Mouse (Mus musculus) limb, embryonic 14.5 days (tissue): Measurements from ENCODE around the gene Usp45. TPM values are rescaled to one million over a fixed set of nuclear protein-coding genes. Genes with fewer than 3 reads are reported as not detected.
A peak's percentile ranks its signal among the peaks of the same experiment; 100 is the strongest.
"Not testable (repeated sequence)": the region's sequence is repeated elsewhere in the genome, so short reads cannot be mapped to it uniquely, and the experiment has no call there.

Experiments
- ATAC-seq: fragments of 200-750 bp; cut with Nextera tagmentation; 2 replicates; pipeline ENCODE4 v1.8.0; 2017; ENCODE audit warnings: low read depth, moderate number of reproducible peaks, moderate TSS enrichment; ENCODE audit not compliant: low FRiP score
- DNase-seq: peaks from one replicate; pipeline ENCODE4 v3.0.0-alpha.2; 2015; ENCODE audit warnings: low spot score
- H3K27ac ChIP-seq: fragments of 300-500 bp; sonication (generic); replicated peaks from 2 replicates; pipeline ENCODE4 v1.5.1; 2014; ENCODE audit warnings: low read depth, mild to moderate bottlenecking, low read length, moderate library complexity, mixed read lengths
- H3K27me3 ChIP-seq: fragments of 300-500 bp; sonication (generic); 2 replicates; pipeline ENCODE4 v1.6.1; 2014; ENCODE audit warnings: low read length, mixed read lengths; ENCODE audit not compliant: control insufficient read depth, insufficient read depth
- H3K36me3 ChIP-seq: fragments of 300-500 bp; sonication (generic); 2 replicates; pipeline ENCODE4 v1.6.1; 2014; ENCODE audit warnings: mild to moderate bottlenecking, low read length, moderate library complexity, mixed read lengths; ENCODE audit not compliant: control insufficient read depth, insufficient read depth
- H3K4me1 ChIP-seq: fragments of 300-500 bp; sonication (generic); 2 replicates; pipeline ENCODE4 v1.6.1; 2014; ENCODE audit warnings: antibody characterized with exemption, low read length, mixed read lengths; ENCODE audit not compliant: control insufficient read depth, insufficient read depth
- H3K4me2 ChIP-seq: fragments of 300-500 bp; sonication (generic); replicated peaks from 2 replicates; pipeline ENCODE4 v1.6.1; 2014; ENCODE audit warnings: low read depth, mild to moderate bottlenecking, low read length, moderate library complexity; ENCODE audit not compliant: severe bottlenecking
- H3K4me3 ChIP-seq: fragments of 300-500 bp; sonication (generic); replicated peaks from 2 replicates; pipeline ENCODE4 v1.5.1; 2014; ENCODE audit warnings: low read length
- H3K9ac ChIP-seq: fragments of 300-500 bp; sonication (generic); 2 replicates; pipeline ENCODE4 v1.6.1; 2014; ENCODE audit warnings: mild to moderate bottlenecking, low read depth, low read length, moderate library complexity; ENCODE audit not compliant: severe bottlenecking
- H3K9me3 ChIP-seq: fragments of 300-500 bp; sonication (generic); 2 replicates; pipeline ENCODE4 v1.6.1; 2016; ENCODE audit warnings: low read length; ENCODE audit not compliant: control insufficient read depth
- POLR2A ChIP-seq: fragments of 200-500 bp; IDR thresholded peaks from 2 replicates; pipeline ENCODE4 v1.8.0; 2012; ENCODE audit warnings: inconsistent platforms, mild to moderate bottlenecking, moderate library complexity, borderline replicate concordance; ENCODE audit not compliant: insufficient read depth, insufficient read length; ENCODE audit errors: extremely low read depth
- WGBS: fragments of 180-500 bp; shearing (Covaris S2); extraction: QIAGEN DNeasy Blood & Tissue Kit; methylation state at CpG from one replicate; pipeline ENCODE4 v1.1.7; 2014; 5-methylcytosine and 5-hydroxymethylcytosine counted together
- polyA plus RNA-seq, 2 experiments: library from polyadenylated mRNA; depleted of rRNA in 1 of 2; stranded (reverse) in 1 of 2; unstranded in 1 of 2; fragments of >200 nt; fragmentation: Nextera tagmentation in 1 of 2; extraction: Ambion mirVana in 1 of 2; gene quantifications; 2 replicates each; pipeline versions ENCODE4 v1.2.1 to v1.2.3; 2012 to 2014

Gene Usp45
- polyA plus RNA-seq (2012; rRNA removed) (11.3 and 12.0 TPM in 2 replicates), polyA plus RNA-seq (2014; fragmentation: Nextera tagmentation; extraction: Ambion mirVana) (9.2 and 10.0 TPM in 2 replicates)

- Histone ChIP-seq H3K27me3 (no peaks in the 10 kb centered on the region), H3K9me3 (no peaks in the 10 kb centered on the region), H3K4me3 (peak within 1 kb of the TSS; percentile 46), H3K9ac (peak within 1 kb of the TSS; percentile 46), H3K27ac (no peak within 1 kb of the TSS), H3K36me3 (no peaks in the 10 kb centered on the region), H3K4me1 (0 out of 2 replicates have a peak, but pooled peaks cover 2% of the 10 kb centered on the region), H3K4me2 (peak within 1 kb of the TSS; percentile 56)
- ATAC-seq (peak; percentile 87), DNase-seq (peak; percentile 73)
- 2% methylated on average over 17 of the region's 17 CpGs for WGBS
- no peak for TF ChIP-seq POLR2A
These were observed at the start of gene Usp45, which contains the start of gene Tstd3 for GRCm38 (mm10) chr4:21766863-21767304. TSS of gene Usp45 (plus strand) at chr4:21767156. TSS of gene Tstd3 (minus strand) at chr4:21767212.

DNA sequence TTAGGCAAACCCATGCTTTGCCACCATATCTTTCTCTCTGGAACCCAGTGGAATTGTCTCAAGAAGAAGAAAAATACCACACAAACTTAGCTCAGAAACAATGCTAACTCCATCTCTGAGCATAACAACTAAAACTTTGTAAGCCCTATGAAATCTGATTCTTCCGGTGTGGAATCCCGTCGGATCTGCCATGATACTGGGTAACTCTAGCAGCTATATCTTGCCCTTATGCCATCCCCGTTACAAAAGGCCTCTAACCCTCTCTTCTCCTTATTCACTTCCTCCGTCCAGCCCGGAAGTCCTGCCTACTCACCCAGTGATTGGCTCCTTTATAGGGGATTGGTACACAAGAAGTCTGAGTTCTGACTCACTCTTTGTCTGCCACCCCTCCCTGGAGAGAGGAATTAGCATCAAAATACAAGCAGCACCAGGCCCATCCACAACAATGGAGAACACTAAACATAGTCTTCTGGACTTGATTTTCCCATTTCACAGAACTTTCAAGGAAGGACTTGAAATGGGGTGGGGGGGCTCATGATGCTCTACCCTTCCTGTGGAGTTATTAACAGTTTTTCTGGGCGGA lies 44.1 kb upstream of the Usp45 start:
- no peaks in the 10 kb centered on the region for H3K27me3 ChIP-seq
- ATAC-seq (no peak), DNase-seq (no peak)
- H3K36me3 ChIP-seq = no peaks in the 10 kb centered on the region
- whole genome bisulfite sequencing = 50% methylated on average over 7 of the region's 7 CpGs
- no peak overlapping the region for H3K27ac ChIP-seq
- no peak overlapping the region for H3K9ac ChIP-seq
- no peaks in the 10 kb centered on the region for H3K4me1 ChIP-seq
- no peak for TF ChIP-seq POLR2A
- H3K9me3 ChIP-seq = no peaks in the 10 kb centered on the region
- no peak overlapping the region for H3K4me2 ChIP-seq
- no peak overlapping the region for H3K4me3 ChIP-seq

DNA sequence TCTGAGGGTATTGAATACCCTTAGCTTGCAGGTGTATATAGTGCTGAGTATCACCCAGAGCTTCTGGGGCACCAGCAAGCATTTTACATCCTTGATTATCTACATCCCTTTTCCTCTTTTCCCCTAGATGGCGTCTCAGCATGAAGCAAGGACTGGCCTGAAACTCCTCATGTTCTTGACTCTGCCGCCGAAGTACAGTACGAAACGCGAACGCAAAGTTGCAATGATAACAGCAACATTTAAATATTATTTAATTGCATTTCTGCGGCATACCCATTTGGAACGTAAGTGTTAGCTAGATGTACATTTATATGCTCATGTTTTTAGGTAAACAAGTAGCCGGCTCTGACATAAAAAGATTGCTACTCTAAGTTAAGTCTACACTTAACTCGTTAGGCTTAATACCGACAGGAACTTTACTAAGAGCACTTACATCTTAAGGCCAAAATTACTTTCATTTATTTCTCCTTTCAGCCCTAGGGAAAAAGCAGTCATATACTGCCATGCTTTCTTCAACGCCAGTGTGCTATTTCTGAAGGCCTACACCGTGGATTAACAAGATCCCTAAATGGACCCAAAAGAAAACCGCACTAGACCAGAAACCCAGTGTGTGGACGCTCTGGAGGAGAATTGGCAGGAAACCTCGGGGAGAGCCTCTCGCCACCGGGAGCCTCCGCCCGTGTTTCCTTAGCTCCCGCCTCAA lies 39.9 kb upstream of the Usp45 start:
- ATAC-seq (peak; percentile 27; the same call in 1 of the 2 replicates), DNase-seq (peak; percentile 46)
- no peaks in the 10 kb centered on the region for H3K36me3 ChIP-seq
- H3K9me3 ChIP-seq = no peaks in the 10 kb centered on the region
- peak overlapping the region; percentile 70 for H3K4me3 ChIP-seq
- peaks cover 4% of the 10 kb centered on the region; the same call in 1 of the 2 replicates for H3K4me1 ChIP-seq
- 1% methylated on average over 21 of the region's 22 CpGs for WGBS
- peak overlapping the region; percentile 70 for H3K4me2 ChIP-seq
- TF ChIP-seq POLR2A = no peak
- peak overlapping the region; percentile 74 for H3K9ac ChIP-seq
- H3K27me3 ChIP-seq = no peaks in the 10 kb centered on the region
- H3K27ac ChIP-seq = peak overlapping the region; percentile 35

DNA sequence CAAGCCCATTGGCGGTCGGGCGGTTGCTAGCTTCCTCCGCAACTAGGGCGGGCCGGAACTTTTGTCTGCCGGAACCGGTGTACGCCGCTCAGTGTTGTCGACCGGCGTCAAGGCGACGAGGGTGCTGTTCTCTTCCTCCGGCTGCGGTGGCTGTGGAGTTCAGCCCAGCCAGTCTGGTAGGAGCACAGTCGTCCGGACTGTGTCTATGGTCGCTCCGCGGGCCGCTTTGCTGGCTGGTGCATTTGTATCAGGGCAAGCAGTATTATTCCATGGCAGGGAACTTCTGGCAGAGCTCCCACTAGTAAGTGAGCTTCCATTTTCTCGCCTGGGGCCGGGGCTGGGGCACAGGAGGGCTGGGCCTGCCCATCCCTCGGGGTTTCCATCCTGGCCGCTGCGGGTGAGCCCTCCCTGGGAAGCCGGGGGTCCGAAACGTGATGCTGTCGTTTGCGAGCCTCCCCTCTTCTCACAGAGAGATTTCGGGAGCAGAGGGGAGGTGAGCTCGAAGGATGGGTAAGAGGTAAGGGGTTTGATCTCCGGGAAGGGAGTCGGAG lies 39.3 kb upstream of the Usp45 start, which contains the start of gene Ccnc:
Gene Ccnc, plus strand, starts transcription at position 87 of the 551 bp plus-strand sequence.
- Histone ChIP-seq H3K4me1 (peaks cover 4% of the 10 kb centered on the region; the same call in 1 of the 2 replicates), H3K36me3 (peaks cover under 1% of the 10 kb centered on the region; the same call in 1 of the 2 replicates), H3K9me3 (no peaks in the 10 kb centered on the region), H3K27me3 (no peaks in the 10 kb centered on the region), H3K27ac (peak within 1 kb of the TSS; percentile 63), H3K9ac (peak within 1 kb of the TSS; percentile 74), H3K4me3 (peak within 1 kb of the TSS; percentile 70), H3K4me2 (peak within 1 kb of the TSS; percentile 70)
- WGBS = under 1% methylated on average over 36 of the region's 37 CpGs
- peak; percentile 89; the same call in 1 of the 2 replicates for TF ChIP-seq POLR2A
- peak; percentile 99 for ATAC-seq
- DNase-seq = peak; percentile 95

DNA sequence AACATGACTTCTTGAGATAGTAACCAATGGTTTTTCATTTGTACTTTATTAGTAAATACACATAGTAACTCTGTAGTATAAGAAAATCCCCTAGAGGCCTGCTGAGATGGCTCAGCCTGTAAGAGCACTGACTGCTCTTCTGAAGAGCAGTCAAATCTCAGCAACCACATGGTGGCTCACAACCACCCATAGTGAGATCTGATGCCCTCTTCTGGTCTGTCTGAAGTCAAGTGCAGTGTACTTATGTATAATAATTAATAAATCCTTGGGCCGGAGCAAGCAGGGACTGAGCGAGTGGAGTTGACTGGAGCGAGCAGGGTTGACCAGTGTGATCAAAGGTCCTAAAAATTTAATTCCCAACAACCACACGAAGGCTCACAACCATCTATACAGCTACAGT lies 27.8 kb upstream of the Usp45 start:
- ATAC-seq (no peak), DNase-seq (no peak)
- H3K27ac ChIP-seq = no peak overlapping the region
- H3K9ac ChIP-seq = no peak overlapping the region
- no peaks in the 10 kb centered on the region for H3K27me3 ChIP-seq
- WGBS = 93% methylated on average over 4 of the region's 4 CpGs
- H3K4me1 ChIP-seq = no peaks in the 10 kb centered on the region
- H3K9me3 ChIP-seq = no peaks in the 10 kb centered on the region
- H3K4me3 ChIP-seq = no peak overlapping the region
- no peak for TF ChIP-seq POLR2A
- no peak overlapping the region for H3K4me2 ChIP-seq
- H3K36me3 ChIP-seq = peaks cover 26% of the 10 kb centered on the region

GRCm38 (mm10) chr4:21744142-21744541 lies 22.8 kb upstream of the Usp45 start:
- H3K27me3 ChIP-seq, DNase-seq: not testable (repeated sequence)

More at GRCm38 (mm10) chr4:21744142-21744541, 22.8 kb upstream of the Usp45 start:
- H3K4me1 ChIP-seq, H3K9me3 ChIP-seq, H3K27ac ChIP-seq, H3K4me2 ChIP-seq, H3K4me3 ChIP-seq, H3K9ac ChIP-seq, ATAC-seq: not testable (repeated sequence)
- 94% methylated on average over 8 of the region's 8 CpGs for WGBS
- H3K36me3 ChIP-seq = peaks cover 13% of the 10 kb centered on the region
